Mouse (Mus musculus): ENCODE data around the gene Sytl3.

DNA sequence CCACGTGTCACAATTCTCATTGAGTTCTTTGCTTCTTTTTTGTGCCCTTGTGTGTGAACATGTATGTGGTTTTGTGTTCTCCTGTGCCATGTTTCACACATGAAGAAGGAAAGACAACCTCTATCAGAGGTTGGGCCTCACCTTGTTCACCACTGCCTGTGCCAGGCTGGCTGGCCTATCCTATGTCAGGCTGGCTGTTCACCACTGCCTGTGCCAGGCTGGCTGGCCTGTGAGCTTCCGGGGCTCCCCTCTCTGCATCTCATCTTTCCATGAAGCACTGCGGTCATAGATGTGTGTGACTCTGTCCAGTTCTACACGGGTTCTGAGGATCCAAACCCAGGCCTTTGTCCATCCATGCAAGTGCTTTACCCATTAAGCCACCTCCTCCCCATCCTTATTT, 128.3 kb downstream of the Sytl3 start:
- no peak for TF ChIP-seq CTCF (IDR thresholded peaks at IDR 0.05; ENCODE audit: low read depth)
- no peak for TF ChIP-seq EP300 (IDR thresholded peaks at IDR 0.05; ENCODE audit: low read depth)
